Mouse (Mus musculus): Measurements from ENCODE around the gene Zfp691.

Gene Zfp691

DNA sequence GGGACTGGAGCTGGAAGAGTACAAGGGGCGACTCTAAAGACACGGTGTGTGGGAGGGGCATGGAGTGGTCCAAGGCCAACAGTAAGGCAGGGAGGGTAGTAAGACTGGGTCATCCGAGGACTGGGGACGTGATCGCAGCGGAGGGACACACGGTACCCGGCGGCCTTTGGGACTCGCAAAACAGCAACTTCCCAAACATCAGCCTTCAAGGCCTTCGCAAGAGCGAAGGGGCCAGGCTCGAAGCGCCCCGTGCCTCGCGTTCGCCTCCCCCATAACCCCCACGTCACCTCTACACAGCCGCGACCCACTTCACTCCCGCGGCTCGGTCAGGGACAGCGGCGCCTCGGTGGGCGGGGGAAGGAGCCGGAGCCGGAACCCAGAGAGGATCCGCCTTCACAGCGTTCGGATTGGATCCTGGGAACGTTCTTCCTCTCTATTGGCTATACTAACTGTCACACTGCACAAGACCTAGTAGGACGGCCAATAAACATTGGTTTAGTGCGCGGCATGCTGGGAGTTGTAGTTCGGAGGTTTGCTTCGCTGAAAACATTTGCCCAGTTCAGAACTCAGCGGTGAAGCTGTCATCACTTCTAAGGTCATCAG is at the start of gene Zfp691:
Gene Zfp691 (minus strand): TSS at position 345 of the 603 bp plus-strand sequence.
- DNase-seq: peak; percentile 93 to 99

DNA sequence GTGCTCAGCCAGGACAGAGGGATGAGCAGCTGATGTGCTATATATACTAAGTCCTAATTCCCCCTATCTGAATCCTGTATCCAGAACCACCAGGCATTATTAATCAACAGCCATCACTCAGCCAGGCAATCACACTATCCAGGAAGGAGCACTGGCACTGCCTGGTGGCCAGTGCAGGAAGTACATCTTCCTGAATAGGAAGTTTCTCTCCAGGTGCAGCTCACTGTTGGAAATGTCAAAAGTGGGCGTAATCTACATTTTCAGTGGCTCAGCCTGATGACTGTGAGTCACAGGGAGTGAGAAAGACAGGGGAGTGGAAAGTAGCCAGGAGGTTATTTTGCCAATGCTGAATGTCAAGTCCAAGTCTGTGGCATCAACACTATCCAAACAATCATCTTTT is 49.7 kb upstream of the Zfp691 start:
- DNase-seq: peak; percentile 31 to 38

DNA sequence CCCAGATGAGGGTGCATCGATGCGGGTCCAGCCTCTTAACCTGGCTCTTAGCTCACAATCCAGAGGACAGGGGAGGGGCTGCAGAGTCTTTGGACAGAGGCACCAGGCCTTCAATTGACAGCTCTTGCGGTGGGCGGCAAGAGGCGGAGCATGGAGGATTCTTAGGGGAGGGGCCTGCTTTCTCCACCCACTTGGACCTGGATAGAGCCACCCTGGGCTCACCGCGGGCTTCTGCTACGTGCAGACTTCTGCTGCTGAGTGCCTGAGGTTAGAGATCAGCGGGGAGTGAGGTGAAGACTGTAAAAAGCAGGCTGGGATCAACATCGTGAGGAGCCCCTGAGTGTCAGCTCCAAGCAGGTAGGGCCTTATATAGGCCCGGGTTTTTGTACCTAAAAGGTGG is 44.2 kb upstream of the Zfp691 start, which contains the start of gene Tmem269:
Gene Tmem269 (minus strand): TSS at position 49 of the 400 bp plus-strand sequence.
- no peak for DNase-seq

DNA sequence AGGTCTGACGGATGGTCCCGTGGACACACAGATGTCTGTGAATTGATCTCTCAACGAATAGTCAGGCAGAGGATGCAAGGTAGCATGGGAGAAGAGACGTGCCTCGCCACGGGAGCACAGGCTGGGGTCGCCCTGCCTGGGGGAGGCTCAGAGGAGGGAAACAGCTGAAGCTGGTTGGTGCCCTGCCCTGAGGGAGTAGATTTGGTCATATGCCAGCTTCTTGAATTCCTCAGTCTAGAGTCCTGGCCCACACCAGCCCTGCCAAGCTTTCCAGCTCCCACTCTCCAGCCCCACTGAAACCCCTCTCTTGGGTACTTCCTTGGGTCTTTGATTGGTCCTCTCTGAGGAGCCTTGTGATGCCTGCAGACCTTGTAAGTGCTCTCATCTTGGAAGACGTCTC is 42.7 kb upstream of the Zfp691 start:
- DNase-seq: no peak

DNA sequence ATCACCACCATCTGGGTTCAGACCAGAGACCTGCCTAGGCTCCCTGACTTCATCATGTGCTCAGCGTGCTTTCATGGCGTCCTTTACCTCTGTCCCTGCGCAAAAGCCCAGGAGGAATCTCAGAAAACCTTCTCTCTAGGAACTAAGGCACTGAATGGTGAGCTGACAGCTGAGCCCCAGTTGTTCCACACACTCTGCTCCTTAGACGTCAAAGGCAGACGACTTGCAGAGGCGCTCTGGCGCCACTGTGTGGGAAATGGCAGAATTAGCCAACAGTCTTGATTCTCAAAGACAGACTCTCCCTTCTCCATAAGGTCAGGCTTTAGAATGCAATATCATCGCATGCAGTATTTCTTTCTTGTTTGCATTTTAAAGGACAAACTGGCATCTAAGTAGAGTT is 30.7 kb upstream of the Zfp691 start:
- DNase-seq: peak; percentile 42 to 49

DNA sequence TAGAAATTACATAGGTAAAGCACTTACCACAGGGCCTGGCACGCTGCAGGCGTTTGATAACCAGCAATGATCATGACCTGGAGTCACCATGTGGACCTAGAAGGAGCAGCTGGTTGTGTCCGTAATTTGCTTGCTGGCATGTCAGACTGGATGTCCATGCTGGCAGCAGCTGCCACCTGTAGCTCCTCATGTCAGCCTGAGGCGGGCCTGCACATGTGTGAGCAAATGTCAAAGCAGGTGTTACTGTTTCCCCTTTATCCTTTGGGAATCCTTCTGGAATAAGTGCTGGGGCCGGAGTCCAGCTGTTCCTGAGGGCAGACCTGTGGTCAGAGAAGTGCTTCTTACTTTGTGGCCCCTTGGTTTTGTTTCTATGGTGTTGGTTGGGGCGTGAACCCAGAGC is 24.1 kb upstream of the Zfp691 start:
- DNase-seq: peak in 1 of 2 experiments; percentile 10

DNA sequence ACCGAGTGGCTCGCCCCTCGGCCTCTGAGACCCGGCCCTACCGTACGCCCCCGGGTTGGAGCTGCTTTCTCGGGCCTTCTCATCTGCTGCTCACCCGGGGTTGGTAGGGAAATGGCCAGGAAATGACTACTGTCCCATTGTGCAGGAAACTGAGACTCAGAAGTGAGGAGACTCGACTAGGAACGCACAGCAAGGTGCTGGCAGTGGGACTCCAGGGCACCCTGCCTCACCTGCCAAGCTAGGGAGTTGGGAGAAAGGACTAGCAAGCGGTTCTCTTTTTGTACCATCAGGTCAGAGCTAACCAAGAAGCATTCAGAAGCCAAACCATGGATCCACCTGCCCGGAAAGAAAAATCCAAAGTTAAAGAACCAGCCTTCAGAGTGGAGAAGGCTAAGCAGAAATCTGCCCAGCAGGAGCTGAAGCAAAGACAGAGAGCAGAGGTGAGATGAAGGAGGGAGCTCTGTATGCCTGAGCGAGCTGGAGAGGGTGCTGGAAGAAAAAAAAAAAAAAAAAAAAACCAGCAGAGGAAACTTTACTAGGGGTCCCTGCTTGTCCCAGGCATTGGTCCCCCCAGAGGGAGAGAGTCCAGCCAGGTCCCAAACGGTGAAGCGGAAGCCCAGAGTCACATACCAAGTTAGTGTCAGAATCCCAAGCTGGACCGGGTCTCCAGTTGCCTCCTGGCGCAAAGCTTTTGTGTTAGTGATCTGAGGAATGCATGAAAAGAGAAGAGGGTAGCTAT is 21.8 kb upstream of the Zfp691 start:
- peak in 1 of 2 experiments; percentile 22 for DNase-seq

DNA sequence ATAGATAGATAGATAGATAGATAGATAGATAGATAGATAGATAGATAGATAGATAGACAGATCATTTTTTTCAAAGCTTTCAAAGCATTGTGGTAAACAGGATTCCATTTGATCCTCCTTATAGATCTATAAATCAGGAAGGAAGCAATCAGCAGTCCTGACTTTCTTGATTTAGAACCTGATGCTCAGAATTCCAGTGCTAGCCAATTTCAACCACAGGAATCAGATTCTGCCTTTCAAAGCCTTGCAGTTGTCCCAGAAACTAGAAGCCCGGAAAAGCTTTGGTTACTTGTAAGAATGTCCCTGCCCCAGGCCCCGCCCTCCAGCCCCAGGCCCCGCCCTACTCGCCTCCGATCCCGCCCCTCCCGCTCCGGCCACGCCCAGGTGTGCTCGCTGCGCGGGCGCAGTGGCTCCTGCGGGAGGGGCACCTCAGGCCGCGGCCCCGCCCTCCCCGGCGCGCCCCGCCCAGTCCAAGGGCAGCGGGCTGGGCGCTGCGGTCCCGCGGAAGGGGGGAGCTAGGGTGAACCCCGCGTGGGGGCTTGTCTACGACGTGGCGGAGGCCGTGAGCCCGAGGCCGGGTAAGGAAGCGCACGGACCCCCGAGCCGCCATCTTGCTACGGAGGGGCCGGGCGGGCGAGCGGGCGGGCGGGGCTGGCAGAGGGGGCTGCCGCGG is 21.1 kb upstream of the Zfp691 start, which contains the start of gene Svbp:
Gene Svbp (plus strand): TSS at position 398 of the 673 bp plus-strand sequence.
- peak; percentile 81 to 90 for DNase-seq

DNA sequence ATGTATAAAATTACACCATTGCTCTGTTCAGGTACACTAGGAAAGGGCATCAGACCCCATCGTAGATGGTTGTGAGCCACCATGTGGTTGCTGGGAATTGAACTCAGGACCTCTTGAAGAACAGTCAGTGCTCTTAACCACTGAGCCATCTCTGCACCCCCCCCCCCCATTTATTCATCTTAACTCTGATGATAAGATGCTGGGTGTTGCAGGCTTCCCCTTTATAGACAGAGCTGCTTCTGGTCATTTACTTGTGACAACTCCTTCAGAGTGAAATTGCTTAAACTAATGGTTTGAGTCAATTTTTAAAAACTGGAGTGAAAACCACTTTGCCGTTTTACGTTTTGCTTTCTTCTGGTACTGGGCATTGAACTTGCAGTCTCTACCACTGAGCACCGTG is 18.8 kb upstream of the Zfp691 start:
- DNase-seq: no peak

DNA sequence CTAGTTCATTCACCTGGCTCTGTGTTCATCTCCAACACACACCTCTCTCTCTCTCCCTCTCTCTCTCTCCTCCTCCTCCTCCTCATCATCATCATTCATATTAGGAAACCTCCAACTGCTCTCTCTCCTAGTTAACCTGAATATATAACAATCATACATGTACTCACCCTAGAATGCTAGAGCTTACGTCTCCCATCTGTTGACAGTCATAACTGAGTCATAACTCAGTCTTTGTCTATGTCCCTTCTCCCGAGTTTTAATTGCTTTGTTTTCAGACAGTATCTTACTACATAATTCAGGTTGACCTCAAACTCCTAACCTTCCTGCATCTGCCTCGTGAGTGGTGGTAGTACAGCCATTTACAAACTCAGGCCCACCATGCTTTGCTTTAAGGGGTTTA is 17.3 kb upstream of the Zfp691 start:
- DNase-seq: no peak

DNA sequence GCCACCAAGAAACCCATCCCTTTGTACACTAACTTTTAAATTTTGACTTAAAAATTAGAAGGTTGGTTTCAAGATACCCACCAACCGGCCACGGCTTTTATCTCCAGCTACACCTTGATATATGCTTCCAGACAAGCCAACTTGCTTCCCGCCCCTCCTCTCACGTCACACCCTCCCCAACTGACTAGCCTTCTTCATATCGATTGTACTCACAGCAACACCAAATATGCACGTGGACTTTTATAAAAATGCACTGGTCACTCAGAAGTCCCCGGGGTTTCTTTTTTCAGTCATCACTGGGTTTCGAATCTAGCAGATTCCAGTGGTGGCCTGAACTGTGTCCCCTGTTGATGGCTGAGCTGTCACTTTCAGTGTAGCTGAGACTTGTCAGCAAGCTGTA is 16.6 kb upstream of the Zfp691 start:
- no peak for DNase-seq

DNA sequence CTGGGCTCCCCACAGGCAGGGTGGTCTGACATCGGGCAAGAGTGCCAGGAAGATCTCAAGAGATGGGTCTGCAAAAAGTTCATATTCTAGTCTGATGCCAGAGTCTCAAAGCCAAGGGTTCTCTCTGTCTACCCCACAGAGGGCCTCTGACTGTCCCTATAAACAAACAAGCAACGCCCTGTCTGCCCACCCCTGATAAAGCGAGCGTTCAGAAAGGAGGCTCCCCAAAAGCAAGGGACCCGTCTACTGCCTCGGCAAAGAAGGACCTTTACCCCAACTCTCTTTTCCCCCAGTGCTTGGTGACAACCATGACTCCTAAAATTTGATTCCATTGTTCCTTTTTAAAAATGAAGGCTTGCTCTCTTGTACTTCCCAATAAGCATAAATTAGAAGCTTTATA is 15.9 kb upstream of the Zfp691 start, which contains the start of gene Ermap:
Gene Ermap (minus strand): TSS at position 148 of the 400 bp plus-strand sequence.
- no peak for DNase-seq

DNA sequence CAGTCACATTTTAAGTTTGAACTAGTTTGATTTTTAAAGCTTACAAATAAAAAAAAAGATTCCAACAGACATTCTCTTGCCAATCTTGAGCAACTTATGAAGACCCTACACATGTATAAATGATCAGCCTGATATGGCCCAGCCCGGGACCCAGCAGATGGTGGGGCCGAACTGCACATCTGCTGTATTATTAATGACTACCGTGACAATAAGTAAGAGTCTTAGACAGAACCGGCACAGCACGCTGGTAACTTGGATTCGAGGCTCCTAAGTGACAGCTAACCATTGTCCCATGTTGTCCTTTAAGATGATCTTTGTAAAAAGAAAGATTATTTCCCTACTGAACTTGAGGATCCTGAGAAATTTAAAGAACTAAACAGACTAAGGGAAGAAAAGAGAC is 15.4 kb upstream of the Zfp691 start:
- no peak for DNase-seq

DNA sequence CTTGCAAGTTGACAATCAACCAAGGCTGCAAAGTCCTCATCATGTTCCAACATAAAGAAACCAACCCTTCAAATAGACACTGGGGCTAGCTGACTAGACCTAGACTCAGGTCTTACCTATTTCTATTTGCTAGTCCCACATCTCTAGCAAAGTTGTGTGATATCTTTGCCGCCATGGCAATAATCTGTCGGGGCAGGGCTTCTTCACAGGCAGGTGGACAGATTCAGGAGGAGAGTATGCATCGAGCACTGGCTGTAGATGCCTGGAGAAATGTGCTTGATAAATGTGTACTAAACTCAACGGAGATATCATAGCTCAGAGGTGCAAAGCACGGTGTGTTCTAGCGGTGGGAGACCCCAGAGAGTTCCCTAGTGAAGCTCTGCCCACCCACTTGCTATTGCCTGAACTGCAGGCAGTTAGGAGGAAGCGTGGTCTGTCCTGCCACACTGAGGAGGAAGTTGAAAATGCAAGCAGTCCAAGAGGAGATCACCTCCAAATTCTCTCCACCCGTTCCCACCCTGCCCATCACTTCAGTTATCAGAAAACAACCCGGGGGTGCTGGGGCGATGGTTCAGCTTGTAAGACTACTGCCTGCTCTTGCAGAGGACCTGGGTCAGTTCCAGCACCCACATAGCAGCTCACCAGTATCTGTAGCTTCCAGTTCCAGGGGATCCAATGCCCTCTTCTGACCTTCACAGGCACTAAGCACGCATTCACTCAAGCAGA is 14.2 kb upstream of the Zfp691 start:
- no peak for DNase-seq

DNA sequence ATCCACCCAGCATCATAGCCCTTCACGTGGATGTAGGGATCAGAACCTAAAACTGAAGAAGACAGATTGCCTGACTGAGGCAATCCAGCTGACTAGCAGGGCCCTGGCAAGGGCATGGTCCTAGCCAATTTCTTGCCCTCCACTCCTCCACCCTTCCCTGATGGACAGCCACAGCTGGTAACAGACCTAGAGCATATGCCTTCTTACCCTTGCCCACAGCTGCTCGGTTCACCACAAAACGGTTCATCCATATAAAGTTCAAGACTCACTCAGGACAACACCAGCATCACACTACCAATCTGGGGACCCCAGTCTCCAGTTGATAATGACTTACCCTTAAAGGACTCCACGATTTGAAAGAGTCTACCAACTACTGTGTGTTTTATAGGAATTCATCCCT is 11.8 kb upstream of the Zfp691 start:
- no peak for DNase-seq

DNA sequence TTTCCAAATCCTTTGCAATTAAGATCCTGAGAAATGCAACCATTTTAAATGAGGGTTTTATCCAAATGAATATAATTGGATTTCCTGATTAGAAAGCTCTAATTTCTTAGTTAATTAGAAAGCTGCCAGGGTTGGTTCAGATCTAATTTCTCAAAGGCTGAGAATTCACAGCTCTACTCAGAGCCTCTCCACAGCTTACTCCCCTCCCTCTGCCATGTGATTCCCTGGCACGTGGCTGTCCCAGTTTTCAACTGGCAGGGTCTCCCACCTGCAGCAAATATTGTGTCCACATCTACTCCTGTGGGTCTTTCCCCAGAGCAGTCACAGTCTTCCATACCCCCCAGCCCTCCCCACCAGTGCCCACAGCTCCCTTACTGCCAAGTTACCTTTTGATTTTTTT is 9.5 kb upstream of the Zfp691 start:
- DNase-seq: no peak

DNA sequence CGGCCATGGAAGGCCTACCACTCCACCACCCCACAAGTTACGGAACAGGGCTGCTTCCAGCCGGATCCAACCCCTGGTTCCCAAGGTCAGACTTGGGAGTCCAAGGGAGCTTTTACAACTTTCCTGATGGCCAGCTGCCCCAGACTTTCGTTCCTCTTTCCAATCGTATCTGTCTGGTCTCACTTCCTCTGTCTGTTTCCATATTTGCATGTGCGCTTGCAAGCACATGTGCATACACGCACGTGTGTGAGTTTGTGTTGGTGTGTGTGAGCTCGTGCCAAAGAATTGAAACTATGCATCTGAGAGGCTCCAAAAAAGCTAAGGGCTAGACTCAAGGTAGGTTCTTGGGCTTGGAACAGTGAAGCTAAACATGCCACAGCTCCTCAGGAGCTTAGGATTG is 7.5 kb upstream of the Zfp691 start:
- no peak for DNase-seq

DNA sequence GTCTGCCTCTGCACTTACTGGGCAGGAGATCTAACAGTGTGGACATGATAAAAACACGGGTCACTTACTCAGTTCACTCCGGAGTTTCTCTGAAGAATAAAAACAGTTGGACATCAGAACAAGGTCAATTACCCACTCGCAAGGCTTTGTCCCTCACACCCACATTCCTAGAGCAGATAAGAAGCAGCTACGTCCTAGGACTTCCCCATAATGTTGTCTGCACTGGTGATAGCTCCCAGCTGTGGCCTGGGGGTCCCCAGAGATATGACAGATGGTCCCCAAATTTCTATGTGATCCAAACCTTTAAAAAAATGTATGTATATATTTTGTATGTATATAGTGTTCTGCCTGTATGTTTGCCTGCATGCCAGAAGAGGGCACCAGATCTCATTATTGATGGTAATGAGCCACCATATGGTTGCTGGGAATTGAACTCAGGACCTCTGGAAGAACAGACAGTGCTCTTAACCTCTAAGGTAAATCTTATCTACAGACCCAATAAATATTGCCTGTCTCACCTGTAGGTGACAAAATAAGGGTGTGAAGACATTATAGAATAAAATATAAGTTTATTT is 6.2 kb upstream of the Zfp691 start:
- no peak for DNase-seq

DNA sequence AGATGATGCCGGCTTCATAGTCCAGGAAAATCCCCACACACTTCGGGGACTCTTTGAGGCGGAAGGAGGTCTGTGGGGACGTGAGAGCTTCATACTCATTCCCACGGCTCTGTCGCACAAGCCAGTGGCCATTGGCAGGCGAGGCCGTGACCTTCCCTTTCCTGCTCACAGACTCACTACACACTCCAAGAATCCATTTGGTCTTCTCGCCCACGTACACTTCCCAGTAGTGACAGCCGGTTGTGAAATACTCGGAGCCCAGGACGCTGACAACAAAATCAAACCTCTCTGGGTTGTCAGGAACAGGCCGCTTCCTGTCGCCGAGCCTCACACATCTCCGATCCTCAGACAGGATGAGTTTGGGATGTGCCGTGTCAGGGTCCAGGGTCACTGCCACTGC is 4.3 kb upstream of the Zfp691 start:
- no peak for DNase-seq

DNA sequence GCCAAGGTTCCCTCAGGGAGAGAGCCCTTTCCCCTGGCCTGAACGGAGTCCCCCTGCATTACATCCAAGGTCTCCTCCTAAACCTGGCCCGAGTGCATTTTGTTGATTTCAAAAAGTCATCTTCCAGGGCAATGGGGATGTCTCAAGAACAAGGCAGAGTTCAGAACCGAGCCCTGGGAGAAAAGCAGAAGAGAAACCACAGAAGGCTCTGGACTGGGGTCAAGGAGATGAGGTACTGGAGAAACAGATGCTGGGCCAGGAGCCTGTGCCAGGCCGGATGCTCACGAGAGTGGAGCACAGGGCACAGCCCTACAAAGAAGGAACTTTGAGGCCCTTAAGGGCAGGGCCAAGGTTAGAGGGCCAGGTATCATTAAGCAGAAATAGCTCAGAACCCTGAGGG is 3.7 kb upstream of the Zfp691 start:
- no peak for DNase-seq

DNA sequence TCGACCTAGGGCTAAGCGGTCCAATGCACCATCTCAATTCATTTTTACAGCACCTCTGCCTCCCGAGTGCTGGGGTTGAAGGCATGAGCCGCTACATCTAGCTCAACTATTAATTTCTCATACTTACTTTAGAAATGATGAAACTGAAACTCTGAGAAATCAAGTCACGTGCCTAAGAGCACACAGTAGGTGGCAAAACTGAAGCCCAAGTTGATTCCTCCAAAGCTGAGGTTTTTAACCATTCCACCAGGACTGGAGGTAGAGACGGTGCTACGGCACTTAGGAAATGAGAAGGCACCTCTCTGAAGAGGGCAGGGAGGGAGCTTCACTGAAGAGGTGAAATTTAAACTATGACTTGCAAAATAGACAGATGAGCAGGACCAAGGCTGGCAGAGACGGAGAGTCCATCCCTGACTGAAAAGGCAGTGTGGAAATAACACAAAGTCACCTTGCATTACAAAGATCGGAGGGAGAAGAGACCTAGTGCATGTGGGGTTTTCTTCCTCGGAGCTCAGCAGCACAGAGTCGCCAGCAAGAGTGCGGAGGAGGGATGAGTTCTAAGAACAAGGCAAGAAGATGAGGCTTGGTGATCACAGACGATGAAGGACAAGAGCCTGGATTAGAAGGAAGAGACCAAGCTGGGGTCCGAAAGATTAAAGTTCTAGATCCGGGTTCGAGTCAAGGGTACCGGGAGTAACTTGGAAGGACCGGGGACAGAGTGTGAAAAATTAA is 910 bp downstream of the Zfp691 start:
- peak in 1 of 2 experiments; percentile 39 for DNase-seq

DNA sequence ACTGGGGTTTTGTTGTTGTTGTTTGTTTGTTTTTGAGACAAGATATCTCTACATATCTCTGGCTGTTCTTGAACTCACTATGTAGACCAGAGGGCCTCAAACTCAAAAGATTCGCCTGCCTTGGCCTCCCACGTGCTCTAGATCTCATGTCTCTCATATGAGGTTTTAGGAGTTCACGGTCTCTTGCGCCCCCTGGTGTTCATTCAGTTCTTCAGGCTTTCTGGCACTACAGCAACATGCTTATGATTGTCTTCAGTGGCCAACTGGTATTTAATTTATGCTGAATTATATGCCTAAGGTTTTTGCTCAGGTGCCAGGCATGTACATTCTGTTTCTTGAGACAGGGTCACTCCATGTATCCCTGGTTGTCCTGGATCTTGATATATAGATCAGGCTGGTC is 6.3 kb downstream of the Zfp691 start:
- peak; percentile 84 to 88 for DNase-seq

Measured in cerebellum, adult 18-20 months (tissue).